Mouse (Mus musculus): Measurements from ENCODE around the gene Chl1.

Gene Chl1

DNA sequence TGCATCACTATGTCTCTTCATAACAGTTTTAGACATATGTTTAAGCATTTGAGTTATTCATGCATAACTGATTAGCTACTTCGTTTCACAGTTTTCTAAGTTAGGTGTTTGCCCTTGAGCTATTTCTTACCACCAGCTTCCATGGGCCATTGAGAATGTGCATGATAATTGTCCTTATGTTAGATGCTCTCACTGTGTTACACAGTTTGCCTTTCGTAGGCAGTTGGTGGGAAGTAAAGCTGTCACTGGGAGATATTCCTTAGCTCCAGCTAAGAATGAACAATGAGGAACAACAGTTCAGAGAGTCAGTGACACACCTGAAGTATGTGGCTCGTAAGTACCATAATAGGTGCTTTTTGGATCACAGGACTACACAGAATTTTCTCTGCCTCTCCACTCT is 35.9 kb downstream of the Chl1 start:
- DNase-seq: no peak

DNA sequence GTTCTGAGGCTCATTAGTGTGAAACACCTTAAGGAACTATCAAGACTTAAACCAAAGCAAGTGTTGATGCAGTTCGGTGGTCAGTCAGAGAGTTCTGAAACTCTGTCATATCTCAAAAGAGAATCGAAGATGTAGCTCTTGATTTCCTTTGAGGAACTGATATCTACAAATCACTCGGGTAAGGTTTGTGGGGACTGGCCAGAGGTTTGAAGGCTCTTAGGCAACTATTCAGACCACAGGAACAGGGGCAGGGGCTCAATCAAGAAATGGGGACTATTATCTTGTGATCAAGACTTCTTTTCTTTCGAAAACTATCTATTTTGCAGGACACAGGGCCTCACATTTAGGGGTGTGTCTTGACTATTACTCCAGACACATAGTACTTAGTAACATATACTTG is 39.5 kb downstream of the Chl1 start:
- no peak for DNase-seq

DNA sequence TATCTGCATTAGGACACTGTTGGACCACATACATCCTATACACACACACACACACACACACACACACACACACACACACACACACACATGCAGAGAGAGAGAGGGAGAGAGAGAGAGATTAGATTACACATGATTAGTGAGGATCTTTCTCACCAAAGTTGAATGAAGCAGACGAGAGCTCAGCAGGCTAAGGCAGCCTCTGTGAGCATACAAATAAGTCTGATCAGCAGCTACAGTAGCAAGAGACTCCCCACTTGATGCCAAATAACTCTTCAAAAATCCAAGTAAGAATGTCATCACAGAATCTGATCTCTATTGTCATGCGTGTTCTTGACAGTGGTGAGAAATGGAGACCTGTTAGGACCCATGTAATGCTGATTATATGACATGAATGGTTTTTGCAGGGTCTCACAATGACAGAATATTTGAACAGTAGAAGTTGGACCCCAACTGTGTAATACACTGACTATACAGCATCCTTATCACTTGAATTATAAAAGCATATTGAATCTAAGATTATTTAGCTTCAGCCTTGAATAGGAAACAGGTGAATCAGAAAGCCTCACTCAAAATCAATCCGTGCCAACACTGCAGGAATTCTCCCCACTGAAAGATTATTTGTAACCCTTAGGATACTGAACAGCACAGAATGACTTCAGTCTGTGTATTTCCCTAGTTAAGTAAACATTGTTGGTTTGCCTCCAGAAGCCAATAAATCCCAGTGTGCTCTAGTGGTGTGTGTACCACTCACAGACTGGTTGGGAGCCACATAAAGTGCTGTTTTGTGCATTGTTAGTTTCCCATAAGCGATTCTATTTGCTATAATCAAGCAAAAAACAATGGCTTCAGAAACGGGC is 47.9 kb downstream of the Chl1 start:
- DNase-seq: no peak

DNA sequence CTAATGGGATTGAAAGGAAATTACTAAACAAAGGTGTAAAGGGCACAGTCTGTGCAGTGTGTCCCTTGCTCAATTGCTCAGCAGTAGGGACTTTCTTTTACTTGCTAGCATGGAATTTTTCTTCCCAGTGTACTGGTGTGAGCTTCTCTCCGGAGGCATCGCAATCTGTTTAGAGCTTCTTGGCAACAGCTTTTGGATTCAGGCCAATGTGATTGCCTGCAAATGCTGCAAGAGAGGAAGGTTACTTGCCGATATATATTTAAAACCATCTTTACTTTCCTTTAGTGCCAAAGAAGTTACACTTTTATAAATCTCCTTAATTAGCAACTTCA is 48.5 kb downstream of the Chl1 start:
- peak in 1 of 2 experiments; percentile 33 for DNase-seq

DNA sequence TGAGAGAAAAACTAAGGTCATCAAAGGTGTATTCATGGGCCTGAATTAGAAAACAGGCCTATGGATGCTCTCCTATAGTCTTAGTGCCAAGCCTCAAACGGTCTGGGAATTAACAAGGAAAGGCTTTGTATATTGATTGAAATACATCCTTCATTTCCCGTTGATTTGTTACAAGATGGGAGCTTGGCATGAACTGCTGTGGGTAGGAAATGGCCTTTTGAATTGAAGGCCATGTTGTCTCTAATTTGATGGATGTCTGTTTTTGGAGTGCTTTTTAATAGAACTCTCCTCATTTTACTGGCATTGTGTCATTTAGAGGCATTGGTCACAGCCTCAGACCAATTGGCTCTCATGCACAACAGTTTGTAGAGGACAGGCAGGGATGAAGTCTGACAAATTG is 49.0 kb downstream of the Chl1 start:
- DNase-seq: no peak

DNA sequence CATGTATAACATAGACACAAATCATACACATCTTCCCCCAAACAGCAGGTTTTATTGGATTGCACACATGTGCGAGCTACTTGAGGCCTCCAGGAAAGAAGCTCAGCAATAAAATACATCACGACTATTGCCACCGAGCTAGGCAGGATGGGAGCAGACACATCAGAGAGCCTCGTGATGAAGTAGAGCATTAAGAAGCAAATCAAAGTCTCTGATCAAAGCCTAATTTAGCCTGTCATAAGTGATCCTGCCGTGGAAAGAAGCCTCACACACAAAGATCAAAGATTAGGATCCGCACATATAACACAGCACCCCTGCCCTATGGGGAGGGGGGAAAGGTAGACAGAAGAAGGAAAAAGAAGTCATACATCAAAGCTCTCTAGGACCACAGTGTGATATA is 54.4 kb downstream of the Chl1 start:
- DNase-seq: no peak

DNA sequence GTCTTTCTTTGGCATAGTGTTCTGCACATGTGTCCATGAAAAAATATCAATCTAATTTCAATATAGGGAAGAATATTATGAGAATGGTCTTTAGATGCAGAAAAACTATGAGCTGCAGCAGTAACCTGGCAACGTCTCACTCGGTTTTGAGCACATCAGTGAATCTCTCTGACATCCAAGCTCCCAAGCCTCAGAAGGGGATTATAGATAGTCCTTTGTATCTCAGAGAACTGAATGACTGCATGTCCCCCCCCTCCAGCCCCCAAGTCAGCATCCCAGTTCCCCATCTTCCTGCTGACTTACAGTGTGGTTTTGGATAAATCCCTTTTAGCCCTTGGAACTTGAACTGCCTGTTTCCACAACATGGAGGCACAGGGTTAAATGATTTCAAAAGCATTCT is 56.9 kb downstream of the Chl1 start:
- DNase-seq: no peak

DNA sequence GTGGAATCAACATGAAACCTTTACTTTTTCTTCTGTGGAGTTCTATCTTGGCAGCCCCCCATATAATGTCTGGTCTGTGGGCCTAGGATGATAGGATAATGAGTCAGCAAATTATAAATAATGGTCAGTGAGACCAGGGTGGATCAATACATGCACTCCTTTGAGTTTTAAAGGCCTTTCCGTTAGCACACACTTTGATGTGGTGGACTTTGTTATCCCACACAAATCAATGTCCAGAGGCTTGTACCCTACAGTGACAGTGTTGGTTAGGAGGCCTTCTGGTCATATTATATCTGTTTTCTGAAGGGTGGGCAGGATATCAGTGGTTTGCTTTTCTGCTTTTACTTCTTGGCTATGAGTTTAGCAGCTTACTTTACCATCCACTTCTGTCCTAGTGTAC is 62.3 kb downstream of the Chl1 start:
- DNase-seq: no peak

DNA sequence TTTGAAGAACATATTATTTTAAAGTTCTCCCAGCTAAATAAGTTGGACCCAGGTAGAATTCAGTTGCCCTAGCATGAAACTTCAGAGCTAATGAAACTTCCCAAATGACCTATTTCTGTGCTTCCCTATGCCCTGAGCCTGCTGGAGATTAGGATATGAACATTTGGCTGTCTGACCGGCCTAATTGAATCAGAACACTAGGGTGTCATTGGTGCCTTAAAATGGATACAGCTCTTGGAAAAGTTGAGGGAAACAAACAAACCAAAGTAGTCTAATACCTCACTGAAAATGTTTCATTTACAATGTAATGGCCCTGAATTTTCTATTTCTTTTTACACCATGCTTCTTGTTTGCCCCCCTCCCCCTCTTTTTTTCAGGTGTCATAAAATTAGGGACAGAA is 73.8 kb downstream of the Chl1 start:
- no peak for DNase-seq

DNA sequence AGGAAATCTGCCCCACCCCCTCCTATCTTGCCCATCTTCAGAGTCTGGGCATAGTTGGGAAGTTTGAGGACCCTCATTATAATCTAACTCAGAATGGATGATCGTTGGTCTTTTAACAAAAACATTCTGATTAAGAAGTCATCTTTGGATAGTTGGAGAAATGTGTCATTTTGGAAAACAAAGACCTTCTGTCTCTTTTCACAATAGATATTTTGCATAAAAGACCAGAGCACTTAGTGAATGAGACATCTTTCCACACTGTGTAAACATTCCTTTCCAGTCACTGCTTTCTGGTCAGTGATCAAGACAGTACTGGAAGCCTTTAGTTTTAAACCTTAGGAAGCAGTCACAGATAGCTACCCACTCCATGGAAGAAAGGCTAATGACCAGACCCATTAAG is 75.3 kb downstream of the Chl1 start:
- no peak for DNase-seq

DNA sequence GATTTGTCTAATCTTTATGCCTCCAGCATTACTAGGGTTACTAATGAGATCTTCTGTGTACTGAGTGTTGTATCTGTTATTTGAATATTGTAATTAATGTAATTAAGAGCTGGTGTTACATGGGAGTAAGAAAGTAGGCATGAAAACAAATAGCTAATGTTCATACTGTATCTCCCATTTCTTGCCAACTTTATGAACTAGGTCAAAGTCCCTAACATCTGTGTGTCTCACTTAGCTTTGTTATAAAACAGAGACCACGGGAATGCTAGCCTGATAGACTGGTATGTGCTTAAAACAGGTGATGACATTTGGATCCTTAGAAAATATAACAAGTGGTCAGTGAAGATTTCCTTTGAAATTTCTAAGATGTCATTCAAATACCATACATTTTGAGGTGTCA is 75.7 kb downstream of the Chl1 start:
- DNase-seq: no peak

DNA sequence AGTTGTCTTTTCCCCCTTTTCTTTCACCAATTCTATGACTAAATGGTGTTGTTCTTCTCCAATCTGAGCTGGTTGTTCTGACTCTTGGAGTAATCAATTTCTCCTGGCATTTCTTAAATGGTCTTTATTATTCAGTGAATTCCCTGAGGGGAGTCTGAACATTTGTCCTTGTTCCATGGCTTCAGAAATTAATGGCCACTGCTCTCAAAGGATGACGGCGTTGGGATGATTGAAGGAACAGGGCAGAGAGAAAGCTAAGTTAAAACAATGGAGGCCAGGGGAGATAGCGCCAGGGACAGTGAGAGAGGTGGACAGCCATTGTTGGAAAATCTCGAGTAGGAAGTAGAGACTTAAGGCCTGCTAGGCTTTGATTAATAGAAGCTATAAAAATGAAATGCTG is 91.7 kb downstream of the Chl1 start:
- no peak for DNase-seq

DNA sequence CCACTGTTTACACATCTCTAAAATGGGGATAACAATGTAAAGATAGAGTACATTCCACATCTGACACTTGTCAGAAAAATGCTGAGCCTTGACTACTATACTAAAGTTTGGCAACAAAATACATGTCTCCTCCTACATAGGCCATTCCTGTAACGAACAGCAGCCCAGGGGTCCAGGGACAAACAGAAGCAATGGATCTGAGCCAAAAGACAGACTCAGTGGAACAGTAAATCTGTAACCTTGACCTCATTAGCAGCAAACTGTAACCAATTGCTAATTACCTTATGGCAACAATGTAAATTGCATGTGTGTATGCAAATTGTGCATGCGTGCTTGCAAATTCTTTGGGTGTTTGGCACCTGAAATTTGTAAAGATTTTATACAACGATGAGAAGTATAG is 100.3 kb downstream of the Chl1 start:
- DNase-seq: no peak

DNA sequence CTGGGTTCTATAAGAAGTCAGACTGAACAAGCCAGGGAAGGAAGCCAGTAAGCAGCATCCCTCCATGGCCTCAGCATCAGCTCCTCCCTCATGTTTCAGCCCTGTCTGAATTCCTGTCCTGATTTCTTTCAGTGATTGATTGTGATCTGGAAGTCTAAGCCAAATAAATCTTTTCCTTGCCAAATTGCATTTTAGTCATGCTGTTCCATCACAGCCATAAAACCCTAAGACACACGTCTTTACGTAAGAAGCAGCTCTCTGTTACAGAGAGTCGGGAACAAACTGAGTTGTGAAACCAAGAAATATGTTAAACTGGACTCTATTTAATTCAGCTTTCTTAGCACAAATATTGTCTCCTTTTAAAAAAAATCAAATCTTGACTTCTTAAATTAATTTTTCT is 102.2 kb downstream of the Chl1 start:
- DNase-seq: no peak

DNA sequence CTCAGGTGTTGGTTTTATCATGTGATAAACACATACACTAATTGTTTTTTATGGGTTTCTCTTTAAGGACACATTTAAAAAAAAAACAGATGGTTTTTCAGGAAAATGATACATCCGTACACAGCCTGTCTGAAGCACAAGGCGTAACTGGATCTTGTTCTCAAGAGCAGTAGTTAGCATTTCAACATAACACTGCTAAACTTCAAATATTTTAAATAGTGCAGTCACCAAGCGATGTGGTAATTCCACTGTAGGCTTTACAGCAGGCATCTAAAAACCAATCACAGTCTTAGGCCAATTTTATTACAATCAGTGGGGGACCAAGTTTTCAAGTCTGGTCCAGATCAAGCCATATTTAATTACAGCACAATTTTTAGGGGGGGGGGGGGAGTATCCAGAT is 103.3 kb downstream of the Chl1 start:
- DNase-seq: no peak

DNA sequence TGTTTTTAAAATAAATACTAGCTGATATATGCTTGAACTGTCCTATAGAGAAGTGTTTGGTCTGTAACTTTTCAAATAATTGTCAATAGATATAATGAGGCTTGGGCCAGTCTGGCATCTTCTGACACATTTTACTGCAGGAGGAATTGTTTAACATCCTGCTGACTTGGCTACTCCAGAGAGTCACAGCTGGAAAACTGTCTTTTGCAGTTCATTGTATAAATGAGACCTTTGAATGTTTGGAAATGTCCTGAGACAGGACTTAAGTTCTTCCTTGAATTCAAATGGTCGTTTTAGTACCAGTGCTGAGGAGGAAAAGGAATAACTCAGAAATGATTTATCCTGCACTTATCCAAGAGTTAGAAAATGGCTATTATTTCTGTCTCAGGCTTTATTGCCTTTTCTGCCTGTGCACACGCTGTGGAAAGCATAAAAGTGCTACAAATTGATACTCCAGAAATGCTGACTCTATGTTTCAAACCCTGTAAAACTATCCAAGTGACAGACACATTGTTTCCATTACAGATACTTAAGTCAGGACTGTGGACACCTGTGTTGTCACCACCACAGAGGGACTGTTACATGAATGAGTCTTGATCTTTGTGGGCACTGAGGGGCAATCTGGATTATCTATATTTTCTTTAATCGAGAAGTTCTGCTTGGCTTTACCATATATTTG is 105.7 kb downstream of the Chl1 start:
- DNase-seq: no peak

DNA sequence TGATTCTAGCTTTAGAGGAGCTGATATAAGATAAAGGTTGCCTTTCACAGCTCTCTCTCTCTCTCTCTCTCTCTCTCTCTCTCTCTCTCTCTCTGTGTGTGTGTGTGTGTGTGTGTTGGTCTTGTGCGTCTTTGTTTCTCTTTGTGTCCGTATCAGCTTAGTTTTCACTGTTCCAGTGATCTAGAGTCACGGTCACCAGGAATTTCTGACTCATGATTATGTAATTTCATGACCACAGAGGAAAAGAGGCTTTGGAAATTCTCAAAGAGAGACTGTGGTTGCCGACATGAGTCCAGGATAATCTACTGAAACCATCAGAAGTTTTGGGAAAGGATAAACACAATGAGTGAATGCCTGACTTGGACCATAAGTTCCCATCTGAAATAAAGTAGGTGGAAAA is 110.5 kb downstream of the Chl1 start:
- DNase-seq: no peak

DNA sequence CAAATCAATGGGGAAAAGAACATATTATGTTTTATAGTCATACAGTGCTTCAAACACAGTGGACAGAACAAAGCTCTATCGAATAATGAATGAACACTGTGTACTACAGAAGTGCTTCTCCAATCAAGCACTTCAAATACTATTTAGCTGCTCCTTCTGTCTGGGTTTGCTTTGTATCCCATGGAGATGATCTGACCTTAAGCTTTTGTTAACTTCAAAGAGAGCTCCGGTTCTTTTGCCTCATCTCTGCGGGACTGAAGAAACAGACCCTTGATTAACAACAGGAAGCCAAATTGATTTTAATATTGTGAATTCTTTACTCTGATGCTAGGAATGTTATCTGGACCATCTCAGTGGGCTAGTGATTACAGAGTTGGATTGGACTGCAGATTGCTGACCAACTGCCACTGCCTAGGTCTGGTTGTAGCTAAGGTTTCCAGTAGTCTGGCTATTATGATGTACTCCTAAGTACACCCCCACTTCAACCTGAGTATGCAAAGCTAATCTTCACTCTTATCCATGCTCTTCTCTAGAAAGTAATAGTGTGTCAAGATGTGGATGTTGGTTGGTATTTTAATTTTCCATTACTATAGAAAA is 111.8 kb downstream of the Chl1 start:
- no peak for DNase-seq

DNA sequence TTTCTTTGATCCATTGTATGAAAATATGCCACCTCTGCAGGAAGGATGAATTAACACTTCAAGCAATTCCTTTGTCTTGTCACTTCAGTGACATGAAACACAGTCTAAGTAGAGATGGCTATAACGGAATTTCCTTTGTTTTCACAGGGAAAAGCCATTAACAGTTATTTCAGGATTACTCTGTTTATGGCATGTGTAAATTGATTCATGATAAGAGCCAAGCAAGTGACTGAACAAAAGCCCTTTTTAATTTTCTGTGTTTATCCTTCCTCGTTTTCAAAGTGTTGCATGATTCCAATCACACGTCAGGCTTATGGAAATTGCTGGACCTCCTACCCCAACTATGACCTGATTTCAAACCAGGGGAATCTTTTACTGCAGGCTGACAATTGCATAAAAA is 122.5 kb downstream of the Chl1 start:
- DNase-seq: no peak

DNA sequence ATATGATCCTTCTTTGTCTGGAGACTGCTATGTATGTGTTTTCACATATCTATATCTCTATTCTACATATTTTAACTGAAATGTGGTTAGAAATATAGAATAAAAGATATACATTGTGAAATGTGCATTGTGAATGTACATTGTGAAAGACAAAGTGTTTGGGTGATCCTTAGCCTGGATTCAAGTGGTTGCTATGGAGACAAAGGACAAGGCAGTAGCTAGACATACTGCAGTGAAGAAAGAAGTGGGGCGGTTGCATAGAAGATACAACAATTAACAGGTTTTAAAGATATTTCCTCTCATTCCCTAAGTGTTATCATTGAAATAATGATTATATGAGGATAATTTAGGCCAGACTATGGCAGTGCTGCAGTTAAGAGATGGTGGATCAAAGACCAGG is 146.4 kb downstream of the Chl1 start:
- no peak for DNase-seq

DNA sequence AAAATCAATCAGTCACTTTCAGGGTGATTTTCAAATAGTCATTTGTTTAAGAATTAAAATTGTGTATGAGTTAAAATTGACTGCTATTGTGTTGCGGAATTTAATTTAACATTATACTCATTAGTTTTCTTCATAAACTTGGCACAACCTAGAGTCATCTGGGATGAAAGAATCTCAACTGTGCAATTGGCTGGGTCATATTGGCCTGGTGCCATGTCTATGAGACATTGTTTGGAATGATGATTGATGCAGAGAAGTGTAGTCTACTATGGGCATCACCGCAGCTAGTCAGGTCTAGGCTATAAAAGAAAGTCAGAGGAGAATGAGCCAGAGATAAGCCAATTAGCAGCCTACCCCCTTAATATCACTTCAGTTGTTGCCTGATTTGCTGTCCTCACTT is 148.8 kb downstream of the Chl1 start:
- DNase-seq: no peak

DNA sequence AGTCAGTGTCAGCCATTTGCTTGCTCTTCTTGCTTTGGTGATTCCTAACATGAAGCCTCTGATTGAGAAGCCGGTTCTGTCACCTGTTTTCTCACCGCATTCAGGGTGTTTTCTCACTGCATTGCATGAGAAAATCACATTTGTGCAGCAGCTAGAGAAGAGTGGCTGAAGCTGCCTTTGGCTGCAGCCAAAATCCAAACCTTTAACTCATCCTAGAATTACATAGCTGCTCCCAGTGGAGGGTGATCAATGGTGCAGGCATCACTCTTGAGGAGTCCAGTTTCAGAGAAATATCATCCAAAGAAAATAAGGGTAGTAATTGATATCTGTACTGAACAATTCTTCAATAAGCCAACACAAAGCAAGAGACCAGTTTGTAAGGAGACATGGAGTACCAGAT is 154.8 kb downstream of the Chl1 start:
- DNase-seq: no peak

DNA sequence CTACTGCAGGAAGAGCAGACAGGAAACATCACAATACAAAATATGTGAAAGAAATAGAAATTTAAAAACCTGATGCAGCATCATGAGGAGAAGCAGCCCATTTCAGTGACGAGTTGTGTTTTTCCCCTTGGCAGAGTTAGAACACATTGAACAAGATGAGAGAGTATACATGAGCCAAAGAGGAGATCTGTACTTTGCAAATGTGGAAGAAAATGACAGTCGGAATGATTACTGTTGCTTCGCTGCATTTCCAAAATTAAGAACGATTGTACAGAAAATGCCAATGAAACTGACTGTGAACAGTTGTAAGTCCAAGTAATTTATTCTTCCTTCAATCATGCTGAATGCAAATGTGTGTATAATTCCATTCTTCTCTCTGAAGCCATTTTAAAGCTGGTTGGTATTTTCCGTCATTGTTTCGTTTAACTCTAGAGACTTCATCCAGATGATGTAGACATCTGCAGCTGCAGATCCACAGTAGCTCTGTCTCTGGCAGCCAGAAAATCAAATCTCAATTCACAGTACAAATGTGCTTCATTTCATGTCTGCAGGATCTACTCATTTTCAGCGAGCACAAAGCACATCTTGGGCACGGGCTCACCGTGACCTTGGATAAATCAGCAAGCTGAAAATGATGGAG is 155.4 kb downstream of the Chl1 start:
- DNase-seq: no peak

DNA sequence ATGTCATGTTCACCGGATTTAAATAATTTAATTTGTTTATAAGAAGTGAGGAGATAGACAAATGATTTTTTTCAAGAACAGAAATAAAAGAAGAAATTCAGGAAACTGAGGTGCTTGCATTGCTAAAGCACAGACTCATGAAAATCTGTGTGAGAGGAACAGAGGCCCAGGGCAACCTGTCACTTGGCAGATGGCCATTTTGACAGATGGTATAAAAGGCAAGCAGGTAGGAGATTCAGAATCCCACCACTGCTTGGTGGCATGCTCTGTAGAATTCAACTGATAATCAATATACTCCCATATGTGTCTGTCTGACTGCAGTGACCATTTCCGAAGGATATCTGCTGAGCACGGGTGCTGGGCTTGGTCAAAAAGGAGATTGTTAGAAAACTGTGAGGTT is 162.7 kb downstream of the Chl1 start:
- no peak for DNase-seq

Data from kidney, postnatal 25 days (tissue).